Comparison of ENCODE assay signal across 13 mouse cellular contexts in the genomic region with DNA sequence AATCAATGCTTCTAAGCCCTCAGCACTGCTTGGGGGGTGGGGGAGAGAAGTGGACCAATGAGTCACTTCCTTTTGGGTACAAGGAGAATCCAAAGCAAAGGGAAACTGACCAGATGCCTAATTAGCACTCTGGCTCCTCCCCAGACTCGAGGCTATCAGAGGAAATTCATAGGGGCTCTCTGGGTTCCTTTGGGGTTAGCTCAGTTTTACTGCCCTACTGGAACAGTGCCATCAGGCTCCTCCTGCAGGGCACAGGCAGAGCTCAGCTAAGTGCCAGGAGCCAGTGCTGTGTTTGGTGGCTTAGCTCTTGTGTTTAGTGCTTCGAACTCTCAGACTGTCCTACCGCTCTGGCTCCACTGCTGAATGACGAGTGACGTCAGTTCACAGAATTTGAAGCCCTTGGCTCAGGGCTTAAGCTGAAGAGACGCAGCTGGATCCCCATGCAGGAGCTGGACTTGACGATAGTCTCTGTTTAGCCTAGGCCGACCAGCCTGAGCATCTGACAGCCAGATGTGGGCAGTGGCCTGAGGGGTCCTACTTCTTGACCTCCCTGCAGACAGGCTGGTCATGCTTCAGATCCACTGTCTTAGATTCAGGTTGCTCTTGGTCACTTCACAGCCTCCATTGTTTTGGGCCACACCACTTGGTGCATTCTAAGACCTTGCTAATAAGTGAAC. TPM values are rescaled to one million over a fixed set of nuclear protein-coding genes. Genes with fewer than 3 reads are reported as not detected.
DNase-seq lines count a peak whose midpoint lies in the region; ATAC-seq and TF ChIP-seq lines count a peak whose summit lies in the region.
"Had no signal": no experiment of that assay in that cellular context is flagged by ENCODE, and none has a peak within 500 bp of the region (broad histone marks: within the 10 kb centered on the region; RNA-seq: fewer than 3 reads in every experiment).

No protein-coding gene starts in this region.

- no peak for TF ChIP-seq EP300 in stomach, postnatal 0 days (optimal IDR thresholded peaks at IDR 0.05)

- no peak for TF ChIP-seq CTCF in stomach, postnatal 0 days (IDR thresholded peaks at IDR 0.05; ENCODE audit: low read depth)
- 0 out of 2 replicates have a peak, but pooled peaks have one; percentile 7 for TF ChIP-seq CTCF in intestine, postnatal 0 days (IDR thresholded peaks at IDR 0.05; ENCODE audit: low read depth)
- TF ChIP-seq CTCF in left cerebral cortex, adult 2 months (IDR thresholded peaks at IDR 0.05): no peak

- 20% methylated on average over 8 of the region's 8 CpGs for WGBS in heart, embryonic 11.5 days (ENCODE audit: insufficient replicate concordance)
- WGBS in stomach, embryonic 15.5 days: 31% methylated on average over 8 of the region's 8 CpGs
- 45% methylated on average over 8 of the region's 8 CpGs for WGBS in stomach, postnatal 0 days
- 36% methylated on average over 8 of the region's 8 CpGs for WGBS in intestine, postnatal 0 days

- ATAC-seq in heart, embryonic 11.5 days (replicated peaks; ENCODE audit: insufficient number of reproducible peaks, low FRiP score, low TSS enrichment): no peak
- ATAC-seq in stomach, embryonic 15.5 days (ENCODE audit: insufficient read depth, low FRiP score, low read depth): peak; percentile 34; the same call in 1 of the 2 replicates
- ATAC-seq in stomach, postnatal 0 days (ENCODE audit: low FRiP score, low TSS enrichment): no peak
- no peak for ATAC-seq in intestine, postnatal 0 days
- ATAC-seq: CD4-positive, CD25-positive, alpha-beta regulatory T cell, adult 4 months had no signal

- DNase-seq in heart, postnatal 25 days (ENCODE audit: low spot score): no peak
- no peak for DNase-seq in stomach, postnatal 0 days (ENCODE audit: low spot score)
- no peak for DNase-seq in right cerebral cortex, adult 18-20 months
- no peak for DNase-seq in right cerebral cortex, postnatal 4 days
- DNase-seq in left cerebral cortex, adult 2 months (ENCODE audit: extremely low spot score in 1 of 2, low spot score in 2 of 2): no peak
- DNase-seq: adrenal gland, adult 8-10 months; layer of hippocampus, adult 9-11 months; spleen, adult 18-20 months had no signal

- no peak overlapping the region for H3K4me3 ChIP-seq in heart, embryonic 11.5 days (ENCODE audit: low read depth, low read length)
- H3K4me3 ChIP-seq in stomach, embryonic 15.5 days (replicated peaks): no peak overlapping the region
- no peak overlapping the region for H3K4me3 ChIP-seq in stomach, postnatal 0 days (ENCODE audit: low read depth, low read length)
- H3K4me3 ChIP-seq in intestine, postnatal 0 days (ENCODE audit: low read depth, low read length): no peak overlapping the region
- no peak overlapping the region for H3K4me3 ChIP-seq in left cerebral cortex, adult 2 months
- H3K4me3 ChIP-seq: heart, adult 2 months had no signal

- H3K27ac ChIP-seq in heart, embryonic 11.5 days (ENCODE audit: low read depth, low read length): 0 out of 2 replicates have a peak overlapping the region, but pooled peaks have one; percentile 5
- no peak overlapping the region for H3K27ac ChIP-seq in stomach, embryonic 15.5 days
- H3K27ac ChIP-seq in stomach, postnatal 0 days (replicated peaks): no peak overlapping the region; the same call in 1 of the 2 replicates
- no peak overlapping the region for H3K27ac ChIP-seq in intestine, postnatal 0 days (ENCODE audit: low read depth, low read length)
- no peak overlapping the region for H3K27ac ChIP-seq in left cerebral cortex, adult 2 months
- H3K27ac ChIP-seq: heart, adult 2 months had no signal

- no peak overlapping the region for H3K4me2 ChIP-seq in heart, embryonic 11.5 days
- no peak overlapping the region; the same call in 1 of the 2 replicates for H3K4me2 ChIP-seq in stomach, embryonic 15.5 days
- no peak overlapping the region for H3K4me2 ChIP-seq in stomach, postnatal 0 days (replicated peaks; ENCODE audit: low read depth)
- H3K4me2 ChIP-seq in intestine, postnatal 0 days (replicated peaks; ENCODE audit: low read depth): no peak overlapping the region

- peaks cover 5% of the 10 kb centered on the region for H3K27me3 ChIP-seq in heart, embryonic 11.5 days (ENCODE audit: control insufficient read depth, insufficient read depth, low read length)
- no peaks in the 10 kb centered on the region for H3K27me3 ChIP-seq in stomach, embryonic 15.5 days (replicated peaks)
- no peaks in the 10 kb centered on the region for H3K27me3 ChIP-seq in stomach, postnatal 0 days (ENCODE audit: control insufficient read depth, insufficient read depth, low read length)
- peaks cover 12% of the 10 kb centered on the region for H3K27me3 ChIP-seq in intestine, postnatal 0 days (replicated peaks; ENCODE audit: control insufficient read depth, insufficient read depth, low read length)

- no peak overlapping the region for H3K9ac ChIP-seq in heart, embryonic 11.5 days (ENCODE audit: low read depth, low read length)
- no peak overlapping the region for H3K9ac ChIP-seq in stomach, embryonic 15.5 days
- H3K9ac ChIP-seq in stomach, postnatal 0 days (ENCODE audit: low read length): no peak overlapping the region
- H3K9ac ChIP-seq in intestine, postnatal 0 days (ENCODE audit: low read depth, low read length): no peak overlapping the region

- intact Hi-C loops in heart, postnatal 25 days (cut with DNase I): loop anchor here (1.0 kb wide), 1 partner anchor 33 kb away; no protein-coding TSS in a partner anchor
- intact Hi-C loops in left cerebral cortex, adult 2 months (cut with DNase I): no loop called here

- no peaks in the 10 kb centered on the region for H3K36me3 ChIP-seq in heart, embryonic 11.5 days (ENCODE audit: control insufficient read depth, insufficient read depth, low read length)
- H3K36me3 ChIP-seq in stomach, embryonic 15.5 days: no peaks in the 10 kb centered on the region
- no peaks in the 10 kb centered on the region for H3K36me3 ChIP-seq in stomach, postnatal 0 days (ENCODE audit: control insufficient read depth, insufficient read depth, low read length)
- no peaks in the 10 kb centered on the region for H3K36me3 ChIP-seq in intestine, postnatal 0 days (ENCODE audit: control insufficient read depth, insufficient read depth)

- no peaks in the 10 kb centered on the region for H3K9me3 ChIP-seq in heart, embryonic 11.5 days (replicated peaks; ENCODE audit: control insufficient read depth, low read length)
- H3K9me3 ChIP-seq in stomach, embryonic 15.5 days: no peaks in the 10 kb centered on the region
- H3K9me3 ChIP-seq in stomach, postnatal 0 days (ENCODE audit: control insufficient read depth, low read length): no peaks in the 10 kb centered on the region
- H3K9me3 ChIP-seq in intestine, postnatal 0 days (ENCODE audit: control insufficient read depth): no peaks in the 10 kb centered on the region

- H3K4me1 ChIP-seq in heart, embryonic 11.5 days (ENCODE audit: control insufficient read depth, insufficient read depth, low read length): peaks cover 13% of the 10 kb centered on the region; the same call in 1 of the 2 replicates
- H3K4me1 ChIP-seq in stomach, embryonic 15.5 days: peaks cover 6% of the 10 kb centered on the region; the same call in 1 of the 2 replicates
- H3K4me1 ChIP-seq in stomach, postnatal 0 days (replicated peaks; ENCODE audit: control insufficient read depth, insufficient read depth): 0 out of 2 replicates have a peak, but pooled peaks cover 3% of the 10 kb centered on the region
- peaks cover 3% of the 10 kb centered on the region; the same call in 1 of the 2 replicates for H3K4me1 ChIP-seq in intestine, postnatal 0 days (replicated peaks; ENCODE audit: control insufficient read depth, insufficient read depth, low read length)

RNA-seq across cellular contexts. Expression of a gene that starts 10.1 kb away (rescaled TPM):
- 2.6 and 2.7 TPM in 2 replicates for polyA plus RNA-seq in heart, embryonic 11.5 days (2014; fragmentation: Nextera tagmentation; extraction: Ambion mirVana)
- under 1 TPM; 0.34 to 0.39 TPM for total RNA-seq in heart, postnatal 25 days (2021)
- 2.4 TPM in 2 replicates for polyA plus RNA-seq in stomach, embryonic 15.5 days (2015; fragmentation: Nextera tagmentation; extraction: Ambion mirVana)
- 4.6 and 5.4 TPM in 2 replicates for polyA plus RNA-seq in stomach, postnatal 0 days (2015; fragmentation: Nextera tagmentation; extraction: Ambion mirVana)
- 0.77 and 1.3 TPM in 2 replicates for polyA plus RNA-seq in intestine, postnatal 0 days (2015; fragmentation: Nextera tagmentation; extraction: Ambion mirVana)
- 1 to 10 TPM; 4.5 to 5.2 TPM for total RNA-seq in left cerebral cortex, adult 2 months (2021)

RNA-seq across cellular contexts. Expression of a gene that starts 25.1 kb away (rescaled TPM):
- polyA plus RNA-seq in heart, embryonic 11.5 days (2014; fragmentation: Nextera tagmentation; extraction: Ambion mirVana): 0.28 TPM in 1 of 2 replicates, not detected in the other
- not detected for total RNA-seq in heart, postnatal 25 days (2021)
- 0.46 and 1.8 TPM in 2 replicates for polyA plus RNA-seq in stomach, embryonic 15.5 days (2015; fragmentation: Nextera tagmentation; extraction: Ambion mirVana)
- polyA plus RNA-seq in stomach, postnatal 0 days (2015; fragmentation: Nextera tagmentation; extraction: Ambion mirVana): 19.2 and 22.7 TPM in 2 replicates
- polyA plus RNA-seq in intestine, postnatal 0 days (2015; fragmentation: Nextera tagmentation; extraction: Ambion mirVana): 0.44 and 0.53 TPM in 2 replicates
- under 1 TPM; 0.23 to 0.26 TPM for total RNA-seq in left cerebral cortex, adult 2 months (2021)
- total RNA-seq: heart, adult 2 months had no signal
- polyA plus RNA-seq: CD4-positive, CD25-positive, alpha-beta regulatory T cell, adult 4 months; heart, adult 2 months had no signal

RNA-seq across cellular contexts. Expression of a gene that starts 30.8 kb away (rescaled TPM):
- polyA plus RNA-seq in heart, embryonic 11.5 days (2014; fragmentation: Nextera tagmentation; extraction: Ambion mirVana): 248 and 295 TPM in 2 replicates
- total RNA-seq in heart, postnatal 25 days (2021): 10 to 100 TPM; 75.4 to 87.9 TPM
- 341 and 366 TPM in 2 replicates for polyA plus RNA-seq in stomach, embryonic 15.5 days (2015; fragmentation: Nextera tagmentation; extraction: Ambion mirVana)
- polyA plus RNA-seq in stomach, postnatal 0 days (2015; fragmentation: Nextera tagmentation; extraction: Ambion mirVana): 564 and 594 TPM in 2 replicates
- 339 and 374 TPM in 2 replicates for polyA plus RNA-seq in intestine, postnatal 0 days (2015; fragmentation: Nextera tagmentation; extraction: Ambion mirVana)
- 10 to 100 TPM in 1 of 2 experiments, 1 to 10 TPM in 1; 9.3 to 12.4 TPM for total RNA-seq in left cerebral cortex, adult 2 months (2021)

RNA-seq across cellular contexts. Expression of a gene that starts 49.1 kb away (rescaled TPM):
- polyA plus RNA-seq in heart, embryonic 11.5 days (2014; fragmentation: Nextera tagmentation; extraction: Ambion mirVana): 9.3 and 12.0 TPM in 2 replicates
- total RNA-seq in heart, postnatal 25 days (2021): under 1 TPM; 0.25 to 0.55 TPM
- 49.0 and 50.1 TPM in 2 replicates for polyA plus RNA-seq in stomach, embryonic 15.5 days (2015; fragmentation: Nextera tagmentation; extraction: Ambion mirVana)
- 16.7 and 19.9 TPM in 2 replicates for polyA plus RNA-seq in stomach, postnatal 0 days (2015; fragmentation: Nextera tagmentation; extraction: Ambion mirVana)
- 73.4 and 93.7 TPM in 2 replicates for polyA plus RNA-seq in intestine, postnatal 0 days (2015; fragmentation: Nextera tagmentation; extraction: Ambion mirVana)
- 10 to 100 TPM; 12.5 to 12.8 TPM for total RNA-seq in left cerebral cortex, adult 2 months (2021)

RNA-seq across cellular contexts. Expression of a gene that starts 55.5 kb away (rescaled TPM):
- polyA plus RNA-seq in heart, embryonic 11.5 days (2014; fragmentation: Nextera tagmentation; extraction: Ambion mirVana): 1.1 and 1.2 TPM in 2 replicates
- 1 to 10 TPM; 1.3 TPM for total RNA-seq in heart, postnatal 25 days (2021)
- 0.79 and 1.0 TPM in 2 replicates for polyA plus RNA-seq in stomach, embryonic 15.5 days (2015; fragmentation: Nextera tagmentation; extraction: Ambion mirVana)
- 1.8 TPM in 2 replicates for polyA plus RNA-seq in stomach, postnatal 0 days (2015; fragmentation: Nextera tagmentation; extraction: Ambion mirVana)
- 1.8 and 2.1 TPM in 2 replicates for polyA plus RNA-seq in intestine, postnatal 0 days (2015; fragmentation: Nextera tagmentation; extraction: Ambion mirVana)
- total RNA-seq in left cerebral cortex, adult 2 months (2021): under 1 TPM; 0.70 to 0.79 TPM
- polyA plus RNA-seq: CD4-positive, CD25-positive, alpha-beta regulatory T cell, adult 4 months had no signal
